Mouse (Mus musculus) lung, adult 2 months (tissue): Measurements from ENCODE around the gene Celf1. TPM values are rescaled to one million over a fixed set of nuclear protein-coding genes. Genes with fewer than 3 reads are reported as not detected.

Experiments
- DNase-seq: peaks from one replicate; pipeline ENCODE4 v3.0.0; 2022
- H3K4me1 ChIP-seq: fragments of 200-500 bp; 2 replicates; pipeline ENCODE4 v1.6.1; 2011; ENCODE audit warnings: low read length; ENCODE audit not compliant: control insufficient read depth, insufficient read depth
- H3K4me3 ChIP-seq: fragments of 200-500 bp; replicated peaks from 2 replicates; pipeline ENCODE3; 2011; ENCODE audit warnings: low read depth, mild to moderate bottlenecking, control low read depth, low read length; ENCODE audit errors: extremely low read depth
- CTCF ChIP-seq: fragments of 200-500 bp; IDR thresholded peaks from 2 replicates; pipeline ENCODE4 v1.5.1; 2011; ENCODE audit warnings: mild to moderate bottlenecking, low read length, control low read depth; ENCODE audit not compliant: insufficient read depth
- POLR2A ChIP-seq: fragments of 200-500 bp; IDR thresholded peaks from 2 replicates; pipeline ENCODE4 v1.6.1; 2011; ENCODE audit warnings: low read depth, mild to moderate bottlenecking, control low read depth, low read length, borderline replicate concordance; ENCODE audit errors: extremely low read depth
- WGBS: fragments of 180-500 bp; shearing (Covaris S2); methylation state at CpG from one replicate; pipeline ENCODE4 v1.1.7; 2018; 5-methylcytosine and 5-hydroxymethylcytosine counted together
- polyA plus RNA-seq: library from polyadenylated mRNA; depleted of rRNA; stranded (reverse); fragments of >200 nt; gene quantifications from 2 replicates; pipeline ENCODE4 v1.2.3, GENCODE M21; 2012

Gene Celf1
- polyA plus RNA-seq, 1 experiment: 36.2 TPM

DNA sequence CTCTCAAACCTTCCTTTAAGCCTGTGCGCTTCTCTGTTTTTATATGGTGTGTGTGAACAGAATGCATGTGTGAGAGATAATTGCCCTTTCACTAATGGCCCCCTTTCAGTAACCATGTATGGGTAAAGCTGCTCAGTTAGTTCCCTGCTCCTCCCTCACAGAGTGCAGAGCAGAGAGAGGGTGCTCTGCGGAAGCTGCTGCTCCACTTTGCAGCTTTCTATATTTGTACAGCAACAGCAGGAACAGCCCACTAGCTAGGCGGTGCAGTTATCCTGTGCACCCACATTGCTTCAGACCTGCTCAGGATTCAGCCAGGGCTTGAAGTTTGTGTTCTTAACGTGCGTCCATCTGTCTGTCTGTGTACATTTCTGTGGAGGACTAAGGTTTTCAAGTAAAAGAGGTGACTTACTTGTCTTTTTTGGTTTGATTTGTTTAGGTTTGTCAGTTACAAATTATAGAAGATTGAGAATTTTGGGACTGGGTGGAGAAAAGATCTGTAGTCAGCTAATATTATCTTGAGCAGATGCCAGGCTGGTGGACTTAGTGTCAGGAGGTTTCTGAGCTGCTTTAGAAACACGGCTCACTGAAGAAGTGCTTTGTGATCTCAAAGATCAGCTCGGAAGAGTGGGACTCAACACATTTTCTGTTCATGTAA lies 24.8 kb downstream of the Celf1 start:
- Histone ChIP-seq H3K4me3 (no peak overlapping the region), H3K4me1 (peaks cover 11% of the 10 kb centered on the region)
- peak; percentile 12 for DNase-seq
- TF ChIP-seq CTCF: no peak
- no peak for TF ChIP-seq POLR2A
- 27% methylated on average over 7 of the region's 7 CpGs for WGBS

DNA sequence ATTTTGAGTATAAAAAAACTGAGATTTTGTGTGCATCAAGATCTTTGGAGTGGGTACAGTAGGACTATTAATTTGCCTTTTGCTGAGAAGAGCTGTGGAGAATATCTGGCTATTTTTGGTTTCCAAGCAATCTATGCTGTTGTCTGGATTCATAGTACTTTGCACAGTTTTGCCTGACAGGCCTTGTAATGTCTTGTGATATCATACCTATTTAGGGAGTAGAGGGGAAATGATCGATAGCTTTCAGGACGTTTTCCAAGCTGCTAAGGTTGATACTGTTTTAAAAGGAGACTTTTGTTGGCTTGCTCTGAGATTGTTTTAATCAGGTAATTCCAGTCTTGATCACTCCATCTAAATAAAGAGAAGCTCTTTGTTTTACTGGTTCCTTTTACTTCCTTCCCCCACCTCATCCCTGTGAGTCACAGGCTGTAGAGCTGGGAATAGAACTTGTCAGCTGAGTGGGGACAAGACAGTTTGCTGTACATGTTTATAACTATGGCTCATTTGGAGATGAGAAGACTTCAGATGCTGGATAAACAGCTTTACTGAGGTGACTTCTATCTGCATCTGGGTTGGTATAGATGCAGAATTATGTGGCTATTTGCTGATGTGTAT lies 25.4 kb downstream of the Celf1 start:
- H3K4me1 ChIP-seq: peaks cover 11% of the 10 kb centered on the region
- DNase-seq: no peak
- WGBS: 25% methylated on average over 2 of the region's 2 CpGs
- no peak for TF ChIP-seq CTCF
- TF ChIP-seq POLR2A: no peak
- no peak overlapping the region for H3K4me3 ChIP-seq

DNA sequence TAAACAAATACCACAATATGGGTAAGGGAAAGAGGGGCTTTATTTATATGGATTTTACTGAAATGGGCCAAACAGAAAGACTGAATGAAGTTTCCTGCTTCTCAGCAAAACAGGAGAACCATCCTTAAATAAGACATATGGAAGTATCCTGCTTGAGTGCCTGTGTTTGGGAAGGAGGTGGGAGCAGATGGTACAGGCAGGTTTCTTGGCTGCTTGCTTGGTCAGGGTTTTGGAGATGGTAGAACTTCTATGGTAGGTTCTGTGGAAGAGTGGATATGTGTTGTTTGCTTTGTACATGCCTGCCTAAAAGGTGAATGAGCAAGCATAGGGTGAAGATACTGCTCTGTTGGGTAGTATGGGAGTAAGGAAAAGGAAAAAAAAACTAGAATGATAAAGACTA lies 30.4 kb downstream of the Celf1 start:
- H3K4me1 ChIP-seq: peaks cover 3% of the 10 kb centered on the region; the same call in 1 of the 2 replicates
- DNase-seq: no peak
- no peak overlapping the region for H3K4me3 ChIP-seq
- TF ChIP-seq POLR2A (no peak), CTCF (no peak)

DNA sequence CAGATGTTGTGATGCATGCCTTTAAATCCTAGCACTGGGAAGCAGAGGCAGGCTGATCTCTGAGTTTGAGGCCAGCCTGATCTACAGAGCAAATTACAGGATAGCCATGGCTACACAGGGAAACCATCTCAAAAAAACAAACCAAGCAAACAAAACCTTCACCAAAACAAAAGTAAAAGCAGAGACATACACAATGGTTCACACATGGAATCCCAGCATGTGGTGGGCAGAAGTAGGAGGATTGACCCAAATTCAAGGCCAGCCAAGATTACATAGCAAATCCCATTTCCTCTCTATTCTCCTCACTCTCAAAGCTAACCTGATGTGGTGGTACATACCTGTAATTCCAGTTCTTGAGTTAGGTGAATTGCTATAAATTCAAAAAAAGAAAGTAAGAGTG lies 33.9 kb downstream of the Celf1 start:
- H3K4me1 ChIP-seq: no peaks in the 10 kb centered on the region; the same call in 1 of the 2 replicates
- TF ChIP-seq POLR2A (no peak), CTCF (no peak)
- H3K4me3 ChIP-seq: no peak overlapping the region
- no peak for DNase-seq

DNA sequence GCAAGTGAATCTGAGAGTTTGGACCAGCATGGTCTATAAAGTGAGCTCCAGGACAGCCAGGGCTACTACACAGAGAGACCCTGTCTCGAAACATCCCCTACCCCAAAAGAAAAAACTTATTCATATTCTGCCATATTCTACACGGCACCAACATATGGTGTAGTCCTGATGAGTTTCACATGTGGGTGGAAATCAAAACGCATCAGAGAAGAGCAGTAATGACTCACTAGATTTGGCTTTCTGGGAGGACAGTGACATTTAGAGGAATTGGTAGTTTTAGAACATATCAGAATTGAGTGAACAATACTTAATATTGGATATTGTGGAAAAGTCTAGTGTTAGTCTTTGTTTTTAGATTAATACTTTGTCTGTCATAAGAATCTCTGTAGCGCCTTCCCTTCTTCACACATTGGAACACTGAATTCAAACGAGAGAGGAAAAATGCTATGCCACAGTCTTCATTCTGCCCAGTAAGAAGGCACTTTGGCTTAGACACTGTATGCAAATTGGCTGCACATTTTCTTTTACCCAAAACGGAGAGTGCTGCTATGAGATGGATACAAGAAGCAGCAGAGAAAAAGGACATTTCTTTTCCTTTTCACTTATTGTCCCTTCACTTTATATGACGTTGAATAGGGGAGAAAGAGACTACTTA lies 35.1 kb downstream of the Celf1 start:
- Histone ChIP-seq H3K4me3 (no peak overlapping the region), H3K4me1 (no peaks in the 10 kb centered on the region; the same call in 1 of the 2 replicates)
- WGBS: 77% methylated on average over 7 of the region's 7 CpGs
- TF ChIP-seq POLR2A: no peak
- no peak for DNase-seq

DNA sequence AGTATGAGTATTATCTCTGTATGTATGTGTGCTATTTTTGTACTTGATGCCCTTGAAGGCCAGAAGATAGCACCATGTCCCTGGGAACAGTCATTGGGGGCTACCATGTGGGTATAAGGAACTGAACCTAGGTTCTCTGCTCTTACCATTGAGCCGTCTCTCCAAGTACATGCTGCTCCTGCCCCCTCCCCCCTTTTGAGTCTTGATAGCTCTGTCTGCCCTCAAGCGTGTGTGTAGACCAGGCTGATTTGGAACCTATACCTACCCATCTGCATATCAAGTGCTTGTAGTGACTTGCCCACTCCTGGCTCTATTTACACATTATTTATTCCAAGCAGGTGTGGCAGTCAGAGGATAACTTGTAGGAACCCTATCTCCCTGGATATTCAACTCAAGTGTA lies 36.4 kb downstream of the Celf1 start:
- no peak for DNase-seq
- TF ChIP-seq CTCF (no peak), POLR2A (no peak)
- H3K4me1 ChIP-seq: no peaks in the 10 kb centered on the region; the same call in 1 of the 2 replicates
- H3K4me3 ChIP-seq: no peak overlapping the region
- WGBS: 83% methylated on average over 2 of the region's 2 CpGs

DNA sequence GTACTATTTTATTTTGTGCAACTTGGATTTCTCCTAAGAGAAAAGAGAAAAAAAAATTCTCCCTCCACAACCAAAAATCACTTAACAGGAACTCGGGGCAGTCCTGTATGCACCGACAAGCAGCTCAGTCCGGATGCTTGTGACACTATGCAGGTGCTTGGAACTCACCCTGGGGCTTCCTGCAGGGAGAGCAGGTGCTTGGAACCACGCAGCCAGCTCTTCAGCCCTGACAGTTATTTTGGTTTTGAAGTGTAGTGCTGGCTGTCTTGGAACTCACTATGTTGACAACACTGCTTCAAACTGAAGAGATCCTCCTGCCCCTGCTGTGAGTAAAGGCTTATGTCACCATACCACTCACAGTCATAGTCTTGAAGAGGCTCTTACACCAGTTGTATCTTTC lies 37.1 kb downstream of the Celf1 start:
- TF ChIP-seq POLR2A: no peak
- H3K4me1 ChIP-seq: no peaks in the 10 kb centered on the region; the same call in 1 of the 2 replicates
- WGBS: 77% methylated on average over 4 of the region's 4 CpGs
- DNase-seq: no peak
- H3K4me3 ChIP-seq: no peak overlapping the region

DNA sequence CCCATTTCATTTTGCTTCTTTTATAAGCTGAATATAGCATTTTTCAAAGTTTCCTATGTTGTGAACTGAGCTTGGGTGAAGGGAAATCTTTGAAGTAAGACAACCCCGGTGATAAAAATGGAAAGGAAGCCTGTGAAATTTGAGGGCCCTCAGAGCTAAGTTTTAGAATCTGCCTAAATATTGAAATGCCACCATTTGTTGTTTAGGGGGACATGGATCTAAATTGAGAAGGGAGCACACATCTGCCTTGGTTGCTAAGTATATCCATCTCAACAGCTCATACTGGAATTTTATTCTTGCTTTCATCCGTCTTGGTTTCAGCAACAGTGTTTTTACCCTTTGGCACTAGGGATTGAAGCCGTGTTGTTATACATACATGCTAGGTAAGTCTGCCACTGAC lies 45.9 kb downstream of the Celf1 start:
- no peak for DNase-seq
- no peak overlapping the region for H3K4me3 ChIP-seq
- whole genome bisulfite sequencing: 86% methylated on average over 3 of the region's 3 CpGs
- TF ChIP-seq POLR2A: no peak
- no peak for TF ChIP-seq CTCF
- peaks cover 2% of the 10 kb centered on the region; the same call in 1 of the 2 replicates for H3K4me1 ChIP-seq

DNA sequence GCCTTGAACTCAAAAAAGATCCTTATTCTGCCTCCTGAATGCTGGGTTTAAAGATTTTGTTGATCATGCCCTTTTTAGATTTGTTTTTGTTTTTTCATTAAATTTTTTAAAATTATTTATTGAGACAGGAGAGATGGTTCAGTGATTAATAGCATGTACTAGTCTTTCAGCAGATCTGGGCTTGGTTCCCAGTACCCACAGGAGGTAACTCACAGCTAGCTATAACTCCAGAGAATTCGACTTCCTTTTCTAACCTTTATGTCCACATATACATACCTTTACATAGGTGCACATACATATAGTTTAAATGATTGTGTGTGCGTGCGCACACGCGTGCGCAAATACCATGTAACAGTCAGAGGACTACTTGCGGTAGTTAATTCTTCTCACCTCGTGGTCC lies 68.4 kb downstream of the Celf1 start:
- no peak for DNase-seq
- 95% methylated on average over 8 of the region's 8 CpGs for WGBS
- Histone ChIP-seq H3K4me3 (no peak overlapping the region), H3K4me1 (no peaks in the 10 kb centered on the region)
- no peak for TF ChIP-seq CTCF
- TF ChIP-seq POLR2A: no peak

DNA sequence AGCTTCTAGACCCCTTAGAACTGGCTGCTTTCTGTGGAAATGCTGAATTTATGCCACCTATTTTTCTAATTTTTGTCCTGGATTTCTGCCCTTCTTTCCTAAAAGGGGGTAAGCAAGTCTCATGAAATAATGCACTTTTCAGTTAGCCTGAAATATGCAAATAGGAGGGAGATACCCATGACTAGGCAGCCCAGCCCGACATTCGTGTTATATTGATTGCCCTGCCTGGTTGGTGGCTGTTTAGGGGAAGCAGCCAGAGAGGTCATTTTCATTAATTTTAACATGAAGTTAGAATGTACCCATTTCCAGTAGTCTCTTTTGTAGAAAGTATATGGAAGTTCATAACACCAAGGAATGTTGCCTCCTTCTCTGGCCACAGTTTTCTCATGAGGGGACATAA lies 73.7 kb downstream of the Celf1 start:
- no peak for DNase-seq
- 83% methylated on average over 2 of the region's 2 CpGs for WGBS
- Histone ChIP-seq H3K4me3 (no peak overlapping the region), H3K4me1 (no peaks in the 10 kb centered on the region)
- TF ChIP-seq CTCF: no peak
- TF ChIP-seq POLR2A: no peak
